In genomic region chr6:103196838-103197237, GRCm38 (mm10) we compare ENCODE assay signal across 22 mouse cellular contexts.
DNase-seq lines count a peak whose midpoint lies in the region; ATAC-seq lines count a peak whose summit lies in the region.
"Had no signal": no experiment of that assay in that cellular context is flagged by ENCODE, and none has a peak within 500 bp of the region (broad histone marks: within the 10 kb centered on the region; RNA-seq: fewer than 3 reads in every experiment).

No protein-coding gene starts in this region.

- peak; percentile 40; the same call in 1 of the 2 replicates for ATAC-seq in hindbrain, embryonic 14.5 days (ENCODE audit: low FRiP score)
- ATAC-seq in hindbrain, embryonic 11.5 days (ENCODE audit: low FRiP score): no peak
- peak; percentile 79 for ATAC-seq in neural tube, embryonic 12.5 days (ENCODE audit: low FRiP score, low read depth)
- no peak for ATAC-seq in neural tube, embryonic 15.5 days (ENCODE audit: low FRiP score)
- ATAC-seq in midbrain, embryonic 15.5 days (replicated peaks): peak; percentile 56
- no peak for ATAC-seq in forebrain, embryonic 12.5 days (ENCODE audit: low FRiP score)
- ATAC-seq: activated CD4-positive, CD25-positive, alpha-beta regulatory T cell, adult 4 months; forebrain, embryonic 15.5 days; Patski had no signal

- no peak overlapping the region for H3K9ac ChIP-seq in hindbrain, embryonic 14.5 days
- no peak overlapping the region for H3K9ac ChIP-seq in hindbrain, embryonic 11.5 days (ENCODE audit: low read depth, low read length)
- no peak overlapping the region for H3K9ac ChIP-seq in neural tube, embryonic 12.5 days
- H3K9ac ChIP-seq in neural tube, embryonic 15.5 days (replicated peaks): no peak overlapping the region
- no peak overlapping the region for H3K9ac ChIP-seq in midbrain, embryonic 15.5 days
- H3K9ac ChIP-seq in forebrain, embryonic 12.5 days: no peak overlapping the region
- H3K9ac ChIP-seq: embryonic facial prominence, embryonic 15.5 days; forebrain, embryonic 15.5 days had no signal

- H3K27me3 ChIP-seq in hindbrain, embryonic 14.5 days (ENCODE audit: control insufficient read depth, insufficient read depth, low read length): no peaks in the 10 kb centered on the region
- H3K27me3 ChIP-seq in hindbrain, embryonic 11.5 days (ENCODE audit: control insufficient read depth, insufficient read depth, low read length): no peaks in the 10 kb centered on the region
- no peaks in the 10 kb centered on the region for H3K27me3 ChIP-seq in neural tube, embryonic 12.5 days (replicated peaks)
- no peaks in the 10 kb centered on the region for H3K27me3 ChIP-seq in neural tube, embryonic 15.5 days (replicated peaks)
- H3K27me3 ChIP-seq in midbrain, embryonic 15.5 days (replicated peaks): no peaks in the 10 kb centered on the region
- H3K27me3 ChIP-seq in forebrain, embryonic 12.5 days: no peaks in the 10 kb centered on the region
- H3K27me3 ChIP-seq: CH12.LX; embryonic facial prominence, embryonic 15.5 days; forebrain, embryonic 15.5 days; Patski had no signal

- H3K4me1 ChIP-seq in hindbrain, embryonic 14.5 days (replicated peaks; ENCODE audit: control insufficient read depth, insufficient read depth, low read length): peaks cover 9% of the 10 kb centered on the region; the same call in 1 of the 2 replicates
- H3K4me1 ChIP-seq in hindbrain, embryonic 11.5 days (replicated peaks; ENCODE audit: control insufficient read depth, insufficient read depth, low read length): no peaks in the 10 kb centered on the region
- no peaks in the 10 kb centered on the region for H3K4me1 ChIP-seq in neural tube, embryonic 12.5 days
- H3K4me1 ChIP-seq in neural tube, embryonic 15.5 days: peaks cover 5% of the 10 kb centered on the region
- H3K4me1 ChIP-seq in midbrain, embryonic 15.5 days: peaks cover 10% of the 10 kb centered on the region; the same call in 1 of the 2 replicates
- no peaks in the 10 kb centered on the region; the same call in 1 of the 2 replicates for H3K4me1 ChIP-seq in forebrain, embryonic 12.5 days
- H3K4me1 ChIP-seq: embryonic facial prominence, embryonic 15.5 days; forebrain, embryonic 10.5 days; forebrain, embryonic 15.5 days; heart, embryonic 10.5 days had no signal

- no peak for DNase-seq in hindbrain, embryonic 14.5 days (ENCODE audit: low spot score)
- DNase-seq in hindbrain, embryonic 11.5 days (ENCODE audit: low spot score): no peak
- DNase-seq: adrenal gland, postnatal 14 days; cerebellum, adult 2 months; cerebellum, postnatal 14 days; embryo, embryonic 11 days; gastrocnemius, postnatal 36 days; heart, adult 11 months; heart, postnatal 10 days; heart, postnatal 4 days had no signal

- no peaks in the 10 kb centered on the region for H3K36me3 ChIP-seq in hindbrain, embryonic 14.5 days (replicated peaks; ENCODE audit: control insufficient read depth, insufficient read depth)
- no peaks in the 10 kb centered on the region for H3K36me3 ChIP-seq in hindbrain, embryonic 11.5 days (ENCODE audit: control insufficient read depth, insufficient read depth, low read length)
- no peaks in the 10 kb centered on the region for H3K36me3 ChIP-seq in neural tube, embryonic 12.5 days
- no peaks in the 10 kb centered on the region for H3K36me3 ChIP-seq in neural tube, embryonic 15.5 days
- no peaks in the 10 kb centered on the region for H3K36me3 ChIP-seq in midbrain, embryonic 15.5 days (replicated peaks)
- no peaks in the 10 kb centered on the region for H3K36me3 ChIP-seq in forebrain, embryonic 12.5 days (replicated peaks)
- H3K36me3 ChIP-seq: embryonic facial prominence, embryonic 15.5 days; forebrain, embryonic 10.5 days; forebrain, embryonic 15.5 days; heart, embryonic 10.5 days had no signal

- WGBS in hindbrain, embryonic 14.5 days: 58% methylated on average over 6 of the region's 6 CpGs
- 79% methylated on average over 6 of the region's 6 CpGs for WGBS in hindbrain, embryonic 11.5 days
- 75% methylated on average over 6 of the region's 6 CpGs for WGBS in neural tube, embryonic 12.5 days
- WGBS in neural tube, embryonic 15.5 days: 53% methylated on average over 6 of the region's 6 CpGs
- WGBS in midbrain, embryonic 15.5 days: 50% methylated on average over 6 of the region's 6 CpGs
- 86% methylated on average over 6 of the region's 6 CpGs for WGBS in forebrain, embryonic 12.5 days

- H3K4me2 ChIP-seq in hindbrain, embryonic 14.5 days (replicated peaks): no peak overlapping the region
- no peak overlapping the region for H3K4me2 ChIP-seq in hindbrain, embryonic 11.5 days (replicated peaks; ENCODE audit: low read depth, low read length)
- no peak overlapping the region for H3K4me2 ChIP-seq in neural tube, embryonic 12.5 days (replicated peaks)
- H3K4me2 ChIP-seq in neural tube, embryonic 15.5 days: no peak overlapping the region
- H3K4me2 ChIP-seq in midbrain, embryonic 15.5 days: no peak overlapping the region
- H3K4me2 ChIP-seq in forebrain, embryonic 12.5 days: no peak overlapping the region
- H3K4me2 ChIP-seq: embryonic facial prominence, embryonic 15.5 days; forebrain, embryonic 15.5 days had no signal

- H3K4me3 ChIP-seq in hindbrain, embryonic 14.5 days (replicated peaks; ENCODE audit: low read length): no peak overlapping the region
- H3K4me3 ChIP-seq in hindbrain, embryonic 11.5 days (ENCODE audit: low read depth, low read length): no peak overlapping the region
- no peak overlapping the region for H3K4me3 ChIP-seq in neural tube, embryonic 12.5 days
- no peak overlapping the region for H3K4me3 ChIP-seq in neural tube, embryonic 15.5 days (replicated peaks)
- H3K4me3 ChIP-seq in midbrain, embryonic 15.5 days: no peak overlapping the region
- H3K4me3 ChIP-seq in forebrain, embryonic 12.5 days (replicated peaks): no peak overlapping the region
- H3K4me3 ChIP-seq: embryonic facial prominence, embryonic 15.5 days; erythroblast, embryonic 14.5 days; forebrain, embryonic 10.5 days; forebrain, embryonic 15.5 days; heart, embryonic 10.5 days had no signal

- no peaks in the 10 kb centered on the region for H3K9me3 ChIP-seq in hindbrain, embryonic 14.5 days (ENCODE audit: control insufficient read depth, low read length)
- H3K9me3 ChIP-seq in hindbrain, embryonic 11.5 days (ENCODE audit: control insufficient read depth, low read length): no peaks in the 10 kb centered on the region
- H3K9me3 ChIP-seq in neural tube, embryonic 12.5 days: no peaks in the 10 kb centered on the region
- no peaks in the 10 kb centered on the region for H3K9me3 ChIP-seq in neural tube, embryonic 15.5 days (replicated peaks)
- no peaks in the 10 kb centered on the region for H3K9me3 ChIP-seq in midbrain, embryonic 15.5 days
- H3K9me3 ChIP-seq in forebrain, embryonic 12.5 days: no peaks in the 10 kb centered on the region
- H3K9me3 ChIP-seq: embryonic facial prominence, embryonic 15.5 days; forebrain, embryonic 10.5 days; forebrain, embryonic 15.5 days; heart, embryonic 10.5 days had no signal

- no peak overlapping the region for H3K27ac ChIP-seq in hindbrain, embryonic 14.5 days
- no peak overlapping the region for H3K27ac ChIP-seq in hindbrain, embryonic 11.5 days (ENCODE audit: low read depth, low read length)
- H3K27ac ChIP-seq in neural tube, embryonic 12.5 days: no peak overlapping the region
- H3K27ac ChIP-seq in neural tube, embryonic 15.5 days (replicated peaks): no peak overlapping the region
- H3K27ac ChIP-seq in midbrain, embryonic 15.5 days: 0 out of 2 replicates have a peak overlapping the region, but pooled peaks have one; percentile 20
- H3K27ac ChIP-seq in forebrain, embryonic 12.5 days: no peak overlapping the region
- H3K27ac ChIP-seq: embryonic facial prominence, embryonic 15.5 days; forebrain, embryonic 10.5 days; forebrain, embryonic 15.5 days; heart, embryonic 10.5 days had no signal

Comparison
In these comparisons a context has a peak if more than half of its experiments do, and no peak if none do; other contexts are left out.
1. ATAC-seq: peak in hindbrain, embryonic 14.5 days (single experiment), neural tube, embryonic 12.5 days (single experiment) and midbrain, embryonic 15.5 days (single experiment); none in hindbrain, embryonic 11.5 days (single experiment), neural tube, embryonic 15.5 days (single experiment) and forebrain, embryonic 12.5 days (single experiment).